Mouse (Mus musculus) kidney, embryonic 14.5 days (tissue): ENCODE results near the gene AY761184. TPM values are rescaled to one million over a fixed set of nuclear protein-coding genes. Genes with fewer than 3 reads are reported as not detected.
"Not testable (repeated sequence)": the region's sequence is repeated elsewhere in the genome, so short reads cannot be mapped to it uniquely, and the experiment has no call there.

Experiments used
- ATAC-seq: fragments of 200-750 bp; cut with Nextera tagmentation; 2 replicates; pipeline ENCODE4 v1.8.0; 2017; ENCODE audit warnings: moderate number of reproducible peaks, mild to moderate bottlenecking, moderate TSS enrichment, moderate library complexity; ENCODE audit not compliant: low FRiP score, low TSS enrichment
- H3K27ac ChIP-seq: fragments of 300-500 bp; sonication (generic); 2 replicates; pipeline ENCODE4 v1.5.1; 2014; ENCODE audit warnings: low read depth, mild to moderate bottlenecking, low read length, moderate library complexity, mixed read lengths
- H3K27me3 ChIP-seq: fragments of 300-500 bp; sonication (generic); 2 replicates; pipeline ENCODE4 v1.6.1; 2014; ENCODE audit warnings: mild to moderate bottlenecking, low read length; ENCODE audit not compliant: control insufficient read depth, insufficient read depth
- H3K36me3 ChIP-seq: fragments of 300-500 bp; sonication (generic); 2 replicates; pipeline ENCODE4 v1.6.1; 2014; ENCODE audit warnings: low read length, mixed read lengths; ENCODE audit not compliant: control insufficient read depth, insufficient read depth
- H3K4me1 ChIP-seq: fragments of 300-500 bp; sonication (generic); 2 replicates; pipeline ENCODE4 v1.6.1; 2014; ENCODE audit warnings: low read length, mixed read lengths; ENCODE audit not compliant: control insufficient read depth, insufficient read depth
- H3K4me2 ChIP-seq: fragments of 300-500 bp; sonication (generic); replicated peaks from 2 replicates; pipeline ENCODE4 v1.6.1; 2014; ENCODE audit warnings: low read depth, mild to moderate bottlenecking, low read length
- H3K4me3 ChIP-seq: fragments of 300-500 bp; sonication (generic); 2 replicates; pipeline ENCODE4 v1.5.1; 2014; ENCODE audit warnings: mild to moderate bottlenecking, low read length
- H3K9ac ChIP-seq: fragments of 300-500 bp; sonication (generic); 2 replicates; pipeline ENCODE4 v1.6.1; 2014; ENCODE audit warnings: low read depth, mild to moderate bottlenecking, low read length, moderate library complexity
- H3K9me3 ChIP-seq: fragments of 300-500 bp; sonication (generic); 2 replicates; pipeline ENCODE4 v1.6.1; 2016; ENCODE audit warnings: low read length; ENCODE audit not compliant: control insufficient read depth
- WGBS: fragments of 180-500 bp; shearing (Covaris S2); extraction: QIAGEN DNeasy Blood & Tissue Kit; methylation state at CpG from one replicate; pipeline ENCODE4 v1.1.7; 2014; 5-methylcytosine and 5-hydroxymethylcytosine counted together
- polyA plus RNA-seq: library from polyadenylated mRNA; unstranded; fragments of >200 nt; fragmentation: Nextera tagmentation; extraction: Ambion mirVana; gene quantifications from 2 replicates; pipeline ENCODE4 v1.2.1, GENCODE M21; 2014

The AY761184 gene
- not detected in 2 replicates for polyA plus RNA-seq

GRCm38 (mm10) chr8:21703545-21703944 lies at the start of gene AY761184:
TSS of gene AY761184 (minus strand) at chr8:21703645.
- not testable (repeated sequence) for H3K9me3 ChIP-seq, H3K36me3 ChIP-seq, H3K4me2 ChIP-seq, H3K27me3 ChIP-seq, H3K4me1 ChIP-seq, H3K9ac ChIP-seq, H3K4me3 ChIP-seq, ATAC-seq, H3K27ac ChIP-seq
- 87% methylated on average over 2 of the region's 2 CpGs for WGBS

DNA sequence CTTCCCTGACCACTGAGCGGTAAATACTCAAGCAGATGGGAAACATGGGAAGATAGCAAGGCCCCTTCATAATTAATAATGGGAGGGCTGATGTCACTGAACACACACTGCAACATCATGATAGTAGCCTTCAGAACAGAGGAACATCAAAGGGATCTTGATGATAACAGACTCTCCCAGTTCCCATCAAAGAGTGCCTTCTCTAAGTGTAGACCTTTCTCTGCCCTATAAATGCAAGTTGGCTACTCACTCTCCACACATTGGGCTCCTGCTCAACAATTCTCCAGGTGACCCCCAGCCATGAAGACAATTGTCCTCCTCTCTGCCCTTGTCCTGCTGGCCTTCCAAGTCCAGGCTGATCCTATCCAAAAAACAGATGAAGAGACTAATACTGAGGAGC lies 37.9 kb downstream of the AY761184 start, which contains the start of gene Defa34:
Defa34 (plus strand) TSS at position 301 of the 400 bp plus-strand sequence.
- H3K4me1 ChIP-seq, H3K36me3 ChIP-seq: not testable (repeated sequence)
- WGBS: no CpG with 5 or more reads among the region's 1 CpGs

DNA sequence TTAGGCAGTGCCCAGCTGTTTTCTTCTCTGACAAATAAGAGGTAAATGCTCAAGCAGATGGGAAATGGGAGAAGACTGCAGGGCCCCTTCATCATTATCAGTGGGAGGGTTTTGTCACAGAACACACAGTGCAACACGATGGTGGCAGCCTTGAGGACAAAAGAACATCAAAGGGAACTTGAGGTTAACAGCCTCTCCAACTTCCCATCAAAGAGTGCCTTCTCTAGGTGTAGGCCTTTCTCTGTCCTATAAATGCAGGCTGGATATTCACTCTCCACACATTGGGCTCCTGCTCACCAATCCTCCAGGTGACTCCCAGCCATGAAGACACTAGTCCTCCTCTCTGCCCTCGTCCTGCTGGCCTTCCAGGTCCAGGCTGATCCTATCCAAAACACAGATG lies 48.0 kb downstream of the AY761184 start, which contains the start of gene Defa17:
Defa17 (plus strand) TSS at position 301 of the 400 bp plus-strand sequence.
- WGBS: no CpG with 5 or more reads among the region's 2 CpGs
- not testable (repeated sequence) for H3K27me3 ChIP-seq, H3K9ac ChIP-seq, H3K4me2 ChIP-seq, ATAC-seq, H3K27ac ChIP-seq, H3K4me1 ChIP-seq, H3K36me3 ChIP-seq, H3K4me3 ChIP-seq, H3K9me3 ChIP-seq

More for the DNA sequence above, 37.9 kb downstream of the AY761184 start, which contains the start of gene Defa34:
- not testable (repeated sequence) for H3K27ac ChIP-seq, H3K9me3 ChIP-seq, ATAC-seq, H3K4me3 ChIP-seq, H3K4me2 ChIP-seq, H3K27me3 ChIP-seq, H3K9ac ChIP-seq

Other genes with a start within 250 kb of the AY761184 start
- gene Gm7849, start 247.1 kb downstream of the AY761184 start, polyA plus RNA-seq: not detected in 2 replicates
- gene Defa20, start 194.4 kb downstream of the AY761184 start, polyA plus RNA-seq: not detected in 2 replicates
- gene Defa32, start 174.6 kb downstream of the AY761184 start, polyA plus RNA-seq: not detected in 2 replicates
- gene Defa37, start 138.3 kb downstream of the AY761184 start, polyA plus RNA-seq: not detected in 2 replicates
- gene Defa28, start 120.6 kb downstream of the AY761184 start, polyA plus RNA-seq: not detected in 2 replicates
- gene Gm7861, start 109.1 kb downstream of the AY761184 start, polyA plus RNA-seq: not detected in 2 replicates
- not detected in 2 replicates for gene Defa26, start 85.5 kb downstream of the AY761184 start, polyA plus RNA-seq
- not detected in 2 replicates for gene Defa17, start 47.9 kb downstream of the AY761184 start, polyA plus RNA-seq
- not detected in 2 replicates for gene Defa34, start 37.8 kb downstream of the AY761184 start, polyA plus RNA-seq
- not detected in 2 replicates for gene Defa24, start 30.8 kb upstream of the AY761184 start, polyA plus RNA-seq
- gene Defb50, start 119.9 kb upstream of the AY761184 start, polyA plus RNA-seq: not detected in 2 replicates
- 0.86 TPM in 1 of 2 replicates, not detected in the other for gene Defb2, start 136.3 kb upstream of the AY761184 start, polyA plus RNA-seq
- gene Defb10, start 155.3 kb upstream of the AY761184 start, polyA plus RNA-seq: not detected in 2 replicates
- not detected in 2 replicates for gene Defb9, start 181.8 kb upstream of the AY761184 start, polyA plus RNA-seq
- not detected in 2 replicates for gene Defb11, start 202.8 kb upstream of the AY761184 start, polyA plus RNA-seq
- not detected in 2 replicates for gene Defb15, start 229.1 kb upstream of the AY761184 start, polyA plus RNA-seq
- not detected in 2 replicates for gene Defb35, start 234.7 kb upstream of the AY761184 start, polyA plus RNA-seq
- gene Defb13, start 243.1 kb upstream of the AY761184 start, polyA plus RNA-seq: not detected in 2 replicates